Mouse (Mus musculus) R1 (cell line): ENCODE measurements around the gene Smim6.
A peak's percentile ranks its signal among the peaks of the same experiment; 100 is the strongest.

Experiments used
- DNase-seq: peaks from one replicate; pipeline ENCODE4 v3.0.0-alpha.2; 2018; ENCODE audit warnings: low read depth, low spot score

Gene Smim6

DNA sequence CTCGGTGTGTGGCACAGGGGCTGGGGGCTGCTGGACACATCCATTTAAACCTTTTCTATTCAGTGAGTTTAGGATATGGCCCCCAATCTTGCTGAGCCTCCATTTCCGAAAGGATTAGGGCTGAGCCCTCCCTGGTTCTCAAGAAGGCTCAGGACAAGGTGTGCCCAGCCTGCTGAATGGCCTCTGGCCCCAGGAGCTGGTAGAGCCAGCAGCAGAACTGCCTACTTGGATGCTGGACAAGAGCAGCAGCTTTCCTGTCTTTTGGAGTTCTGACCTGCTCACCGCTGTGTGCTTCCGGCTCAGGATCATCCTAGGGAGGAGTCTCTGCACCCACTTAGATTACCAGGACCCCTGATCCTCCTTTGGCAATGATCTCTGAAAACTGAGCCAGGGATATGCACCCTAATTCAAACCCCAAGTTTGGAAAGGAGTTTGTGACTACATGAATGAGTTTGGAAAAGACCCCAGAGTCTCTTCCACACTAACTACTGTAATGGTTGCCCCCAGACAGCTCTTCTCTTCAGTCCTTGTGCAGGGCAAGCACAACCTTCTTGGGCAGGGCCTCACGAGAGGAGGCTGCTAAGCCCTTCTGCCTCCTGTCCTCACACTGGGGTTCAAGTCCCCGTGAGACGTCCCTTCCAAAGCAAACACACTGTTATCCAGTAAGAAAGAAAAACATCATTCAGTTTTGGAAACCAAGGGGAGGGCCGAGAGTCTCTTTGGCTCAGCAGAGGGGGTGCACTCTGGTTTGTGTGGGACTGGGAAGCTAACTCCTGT is 11.1 kb upstream of the Smim6 start:
- DNase-seq, result no peak

DNA sequence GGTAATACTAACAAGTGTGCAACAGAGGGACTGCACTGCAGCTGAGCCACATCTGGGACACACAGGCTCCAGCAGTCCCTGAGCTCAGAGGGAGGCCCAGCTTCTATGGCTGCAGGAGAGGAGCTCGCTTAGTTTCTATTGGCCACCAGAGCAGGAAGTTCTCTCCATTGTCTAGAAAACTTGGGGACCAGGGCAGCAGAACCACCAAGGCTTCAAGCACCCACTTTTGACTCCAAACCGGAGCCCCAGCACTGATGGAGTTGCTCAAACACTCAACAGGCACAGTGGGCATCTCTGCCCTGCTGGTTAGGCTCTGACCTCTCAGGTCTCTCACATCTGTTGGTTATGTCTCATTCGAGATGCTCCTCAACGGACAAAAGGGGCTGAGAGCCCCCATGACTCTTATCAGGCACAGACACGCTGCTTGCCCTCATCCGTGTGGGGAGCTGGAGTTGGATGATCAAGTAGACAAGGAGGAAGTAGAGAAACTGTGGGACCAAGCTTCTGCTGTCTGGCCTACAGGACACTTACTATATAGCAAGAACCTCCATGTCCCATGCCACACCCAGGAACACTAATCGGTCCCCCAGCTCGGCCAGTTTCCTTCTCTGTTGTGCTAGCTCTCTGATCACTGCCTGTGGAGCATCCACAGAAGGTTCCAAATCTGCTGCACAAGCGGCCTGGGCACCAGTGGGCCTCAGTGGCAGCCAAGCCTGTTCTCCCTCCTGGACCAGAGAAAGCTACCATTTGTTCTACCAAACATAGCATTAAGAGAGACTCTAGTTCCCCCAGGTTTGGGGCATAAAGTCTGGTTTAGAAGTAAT is 10.3 kb upstream of the Smim6 start:
- DNase-seq, result no peak

DNA sequence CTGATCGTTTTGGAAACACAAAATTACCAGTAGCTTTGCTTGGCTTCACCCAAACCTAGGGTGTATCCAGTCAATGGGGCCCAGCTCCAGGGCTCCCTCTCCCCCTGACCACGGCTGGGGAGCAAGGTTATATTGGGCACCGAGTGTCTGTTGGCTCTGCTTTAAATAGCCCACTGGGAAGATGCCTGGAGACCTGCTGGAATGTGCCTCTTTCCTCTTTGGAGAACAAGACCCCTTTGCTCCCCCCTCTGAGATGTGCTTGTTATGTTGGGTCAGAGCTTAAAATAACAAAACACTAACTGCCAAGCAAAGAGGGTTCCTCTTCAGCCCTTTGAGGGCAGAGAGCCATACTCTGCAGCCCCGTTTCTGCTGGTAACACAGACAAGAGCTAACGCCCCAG is 9.6 kb upstream of the Smim6 start:
- DNase-seq, result no peak

DNA sequence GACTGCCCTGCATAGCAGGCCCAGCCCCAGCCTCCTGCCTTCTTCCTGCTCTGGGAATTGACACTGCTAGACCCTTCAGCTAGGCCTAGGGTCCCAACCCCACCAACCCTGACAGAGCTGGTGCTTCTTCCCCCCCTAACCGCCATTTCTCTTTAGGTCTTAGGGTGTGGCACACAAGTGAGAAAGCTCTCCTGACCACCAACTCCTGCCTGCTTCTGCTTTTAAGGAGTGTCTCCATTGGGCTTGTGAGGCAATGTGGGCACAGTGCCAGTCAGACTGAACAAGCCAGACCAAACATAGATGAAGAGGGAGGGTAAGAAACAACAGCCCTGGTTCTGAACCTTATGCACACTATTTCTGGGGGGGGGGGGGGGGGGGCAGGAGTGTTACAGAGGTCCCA is 9.0 kb upstream of the Smim6 start:
- no peak for DNase-seq

DNA sequence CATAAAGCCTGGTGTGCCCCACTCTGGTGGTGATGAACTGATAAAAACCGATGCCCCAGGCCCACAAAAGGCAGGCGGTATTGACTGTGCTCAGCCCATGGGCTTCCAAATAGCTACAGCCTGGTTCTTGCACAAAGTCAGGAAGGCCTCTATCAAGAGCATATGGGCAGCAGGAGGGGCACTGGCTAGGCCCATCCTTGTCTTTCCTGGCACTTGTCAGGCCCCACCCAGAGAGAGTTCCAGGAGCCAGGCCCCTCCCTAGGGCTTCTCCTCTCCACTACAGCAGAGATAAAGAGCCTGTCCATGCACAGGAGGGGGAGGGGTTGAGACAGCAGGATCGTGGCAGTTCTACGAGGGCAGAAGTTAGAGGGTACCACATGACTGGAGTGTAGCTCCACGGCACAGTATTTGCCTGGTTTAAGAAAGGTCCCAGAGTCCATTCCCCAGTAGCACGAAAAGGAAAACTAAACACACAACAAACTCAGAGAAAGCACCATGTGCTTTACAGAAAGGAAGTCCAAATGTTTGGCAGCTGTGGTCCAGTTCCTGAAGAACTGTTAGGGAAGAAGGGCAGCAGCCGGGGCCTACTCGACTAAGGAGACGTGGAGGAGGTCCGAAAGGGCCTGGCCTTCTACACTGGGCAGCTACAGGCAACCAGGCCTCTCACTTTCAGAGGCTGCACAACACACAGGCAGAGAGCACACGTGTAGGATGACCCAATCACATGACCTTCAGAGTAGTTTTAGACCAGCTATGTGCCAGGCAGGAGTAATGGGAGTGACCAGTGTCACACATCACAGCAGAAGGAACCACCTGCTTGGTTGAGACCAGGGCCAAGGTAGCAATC is 8.2 kb upstream of the Smim6 start:
- no peak for DNase-seq

DNA sequence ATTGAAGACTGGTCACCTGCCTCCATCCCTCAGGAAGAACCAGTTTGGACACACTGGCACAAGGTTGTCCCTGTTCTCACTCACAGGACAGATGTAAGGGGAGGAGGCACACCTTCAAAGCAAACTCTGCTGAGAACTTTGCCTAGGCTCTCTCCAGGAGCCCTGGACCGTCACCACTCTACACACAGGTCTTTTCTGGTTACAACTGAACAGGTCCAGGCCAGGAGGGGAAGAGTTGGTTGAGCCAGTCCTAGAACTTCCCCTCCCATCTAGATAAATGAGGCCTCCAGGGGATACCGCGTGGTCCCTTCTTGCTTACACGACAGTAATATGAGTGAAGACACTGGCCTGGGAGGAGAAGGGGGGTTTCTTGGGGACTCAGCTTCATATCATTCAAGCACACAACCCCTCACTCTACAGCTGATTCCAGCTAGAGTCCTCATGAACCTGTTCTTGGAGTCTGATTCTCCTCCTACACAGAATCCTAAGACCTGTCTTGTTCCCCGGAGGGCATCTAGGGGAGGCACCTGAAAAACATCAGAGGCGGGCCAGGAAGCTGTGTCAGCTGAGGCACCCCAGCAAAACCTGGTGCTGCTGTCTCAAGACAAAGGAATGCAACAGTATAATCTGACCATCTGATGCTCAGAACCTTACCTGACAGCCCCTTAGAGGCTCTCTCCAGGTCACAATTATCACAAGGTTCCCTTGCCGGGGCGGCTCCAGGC is 7.4 kb upstream of the Smim6 start:
- no peak for DNase-seq

DNA sequence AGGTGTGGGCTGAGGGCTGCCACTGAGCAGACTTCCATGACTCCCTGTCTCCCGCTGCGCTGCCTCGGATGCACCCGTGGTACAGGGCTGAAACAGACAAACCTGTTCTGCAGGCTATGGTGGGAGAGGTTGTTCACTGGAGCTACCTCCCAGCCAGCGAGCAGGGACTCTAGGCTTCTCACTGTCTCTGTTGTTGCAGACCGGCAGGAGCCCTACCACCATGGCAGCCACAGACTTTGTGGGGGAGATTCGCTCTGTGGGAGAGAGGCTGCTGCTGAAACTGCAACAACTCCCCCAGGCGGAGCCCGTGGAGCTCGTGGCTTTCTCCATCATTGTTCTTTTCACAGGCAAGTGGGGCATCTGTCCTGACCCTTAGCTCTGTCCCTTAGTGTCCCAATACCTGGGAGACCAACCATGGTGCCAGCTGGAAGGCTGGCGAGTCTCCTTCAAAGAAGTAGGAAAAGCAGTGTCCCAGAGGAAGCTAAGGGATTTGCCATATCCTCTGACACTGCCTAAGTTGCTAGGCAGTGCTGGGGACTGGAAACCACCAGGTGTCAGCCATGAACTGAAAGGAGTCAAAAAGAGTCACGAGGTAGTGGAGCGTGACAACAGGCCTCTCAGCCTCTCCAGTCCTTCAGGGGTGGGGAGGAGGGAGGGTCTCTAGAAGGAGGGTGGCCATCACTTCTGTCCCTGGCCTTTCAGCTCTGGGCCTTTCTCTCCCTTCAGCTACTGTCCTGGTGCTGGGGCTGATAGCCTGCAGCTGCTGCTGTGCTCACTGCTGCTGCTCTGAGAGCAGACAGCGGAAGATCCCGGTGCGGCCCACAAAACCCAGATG is 6.6 kb upstream of the Smim6 start:
- peak; percentile 29 for DNase-seq

DNA sequence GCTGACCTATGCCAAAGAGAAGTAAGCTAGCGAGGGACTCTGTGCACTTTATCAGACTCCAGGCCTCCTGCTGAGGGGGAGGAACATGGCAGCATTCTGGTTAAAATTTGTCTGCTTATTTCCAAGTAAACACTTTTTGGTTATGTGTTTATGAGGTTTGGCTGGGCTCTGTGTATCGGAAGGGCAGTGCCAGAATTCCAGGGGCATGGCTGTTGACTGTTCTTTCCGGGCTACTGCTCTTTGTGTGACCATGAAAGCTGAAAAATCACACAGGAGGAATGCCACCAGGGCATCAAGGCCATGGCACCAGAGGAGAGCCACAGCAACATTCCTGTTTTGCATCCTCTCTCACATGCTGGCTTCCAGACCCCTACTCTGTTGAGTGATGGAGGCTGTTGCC is 5.7 kb upstream of the Smim6 start:
- DNase-seq, result no peak

DNA sequence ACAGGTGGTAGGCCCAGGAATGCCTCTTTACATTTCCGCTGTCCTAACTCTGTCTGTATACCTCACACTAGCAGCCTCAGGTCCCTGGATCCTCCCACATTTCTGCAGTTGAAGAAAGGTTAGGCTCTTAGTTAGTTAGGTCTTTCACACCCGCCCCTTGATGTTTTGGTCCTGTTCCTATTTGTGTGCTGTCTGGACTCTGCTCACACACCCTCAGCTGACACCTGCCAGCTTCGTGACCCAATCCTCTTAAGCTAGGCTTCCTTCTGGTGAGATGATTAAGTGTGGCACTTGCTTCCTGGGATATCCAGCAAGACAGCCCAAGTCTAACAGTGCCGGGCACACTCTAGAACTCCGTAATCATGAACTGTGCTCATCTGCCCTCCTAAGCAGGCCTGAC is 5.3 kb upstream of the Smim6 start:
- no peak for DNase-seq

DNA sequence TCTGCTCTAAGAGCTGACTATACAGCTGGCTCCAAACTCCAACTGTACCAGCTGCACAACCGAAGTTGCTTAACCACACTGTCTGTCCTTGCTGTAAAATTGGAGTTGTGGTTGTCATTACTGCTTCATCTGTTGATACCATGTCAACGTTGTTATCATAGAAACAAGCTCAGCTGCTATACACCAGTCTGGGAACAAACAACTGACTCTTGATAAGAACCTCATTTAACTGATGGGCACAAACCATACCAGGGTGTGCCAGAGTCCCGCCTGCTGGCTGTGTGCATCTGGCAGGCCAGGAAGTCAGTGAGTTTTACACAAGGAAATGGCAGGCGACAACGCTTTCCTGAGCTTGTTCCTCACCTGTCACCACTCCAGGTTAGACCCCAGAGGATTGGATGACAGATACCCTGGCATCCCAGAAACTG is 669 bp upstream of the Smim6 start:
- no peak for DNase-seq

DNA sequence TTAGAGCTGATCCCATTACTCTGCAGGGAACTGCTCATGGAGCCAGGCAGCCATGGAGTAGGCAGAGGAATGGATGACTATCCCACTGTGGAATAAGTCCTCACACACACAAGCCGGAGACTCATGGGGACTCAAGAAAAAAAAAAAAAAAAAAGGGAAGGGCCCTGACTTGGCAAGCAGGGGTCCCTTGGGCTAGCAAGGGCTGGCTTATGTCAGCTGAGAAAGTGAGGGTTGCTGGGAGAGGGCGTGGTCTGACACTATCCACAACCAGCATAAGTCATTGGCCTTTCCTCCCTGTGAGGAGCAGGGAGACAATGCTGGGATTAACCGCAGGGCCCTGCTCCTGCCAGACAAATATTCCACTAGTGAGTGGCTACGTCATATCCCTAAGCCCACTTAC is 4.8 kb downstream of the Smim6 start:
- DNase-seq, result peak; percentile 48

DNA sequence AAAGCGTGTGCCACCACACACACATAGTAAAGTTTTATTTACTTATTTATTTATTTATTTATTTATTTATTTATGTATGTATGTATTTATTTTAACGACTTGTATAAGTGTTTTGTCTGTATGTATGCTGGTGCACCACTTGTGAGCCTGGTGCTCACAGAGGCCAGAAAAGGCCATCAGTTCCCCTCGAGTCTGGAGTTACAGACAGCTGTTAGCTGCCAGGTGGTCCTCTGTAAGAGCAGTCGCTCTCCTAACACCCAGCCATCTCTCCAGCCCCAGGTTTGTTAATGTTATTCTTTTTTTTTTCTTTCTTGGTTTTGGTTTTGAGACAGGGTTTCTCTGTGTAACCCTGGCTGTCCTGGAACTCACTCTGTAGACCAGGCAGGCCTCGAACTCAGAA is 6.8 kb downstream of the Smim6 start:
- no peak for DNase-seq

DNA sequence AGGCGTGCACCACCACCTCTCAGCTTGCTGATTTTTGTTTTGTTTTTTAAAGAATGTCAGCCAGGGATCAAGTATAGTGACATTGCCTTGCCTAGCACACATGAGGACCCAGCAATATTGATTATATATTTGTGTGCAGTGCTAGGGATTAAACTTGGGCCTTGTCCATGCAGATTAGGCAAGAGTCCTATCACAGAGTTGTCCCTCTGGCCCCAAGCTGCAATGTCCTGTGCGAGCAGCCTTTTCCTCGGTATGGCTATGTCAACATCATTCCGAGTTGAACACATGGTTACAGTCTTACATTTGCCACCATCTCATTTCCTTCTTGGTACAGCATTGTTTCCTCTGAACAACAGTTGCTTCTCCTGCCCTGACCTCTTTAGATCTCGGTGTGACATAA is 7.3 kb downstream of the Smim6 start:
- DNase-seq, result no peak

DNA sequence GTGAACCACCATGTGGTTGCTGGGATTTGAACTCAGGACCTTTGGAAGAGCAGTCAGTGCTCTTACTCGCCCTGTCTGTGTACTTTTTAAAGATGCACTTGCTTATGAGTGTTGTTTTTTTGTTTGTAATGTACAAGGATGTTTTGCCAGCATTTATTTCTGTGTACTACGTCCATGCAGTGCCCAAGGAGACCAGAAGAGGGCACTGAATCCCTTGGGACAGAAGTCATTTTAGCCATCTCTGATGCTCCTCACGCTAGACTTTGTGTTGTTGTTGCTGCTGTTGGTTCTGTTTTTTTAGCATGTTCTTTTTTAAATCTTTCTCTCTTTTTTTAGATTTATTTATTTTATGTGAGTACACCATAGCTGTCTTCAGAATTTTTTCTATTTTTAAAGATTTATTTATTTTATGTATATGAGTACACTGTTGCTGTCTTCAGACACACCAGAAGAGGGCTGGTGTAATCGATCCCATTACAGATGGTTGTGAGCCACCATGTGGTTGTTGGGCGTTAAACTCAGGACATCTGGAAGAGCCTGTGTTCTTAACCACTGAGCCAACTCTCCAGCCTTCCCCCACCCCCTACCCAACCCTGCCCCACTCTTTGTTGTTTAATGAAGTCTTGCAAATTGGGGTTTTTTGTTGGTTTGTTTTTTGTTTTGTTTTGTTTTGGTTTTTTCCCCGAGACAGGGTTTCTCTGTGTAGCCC is 8.4 kb downstream of the Smim6 start:
- DNase-seq, result peak; percentile 81

DNA sequence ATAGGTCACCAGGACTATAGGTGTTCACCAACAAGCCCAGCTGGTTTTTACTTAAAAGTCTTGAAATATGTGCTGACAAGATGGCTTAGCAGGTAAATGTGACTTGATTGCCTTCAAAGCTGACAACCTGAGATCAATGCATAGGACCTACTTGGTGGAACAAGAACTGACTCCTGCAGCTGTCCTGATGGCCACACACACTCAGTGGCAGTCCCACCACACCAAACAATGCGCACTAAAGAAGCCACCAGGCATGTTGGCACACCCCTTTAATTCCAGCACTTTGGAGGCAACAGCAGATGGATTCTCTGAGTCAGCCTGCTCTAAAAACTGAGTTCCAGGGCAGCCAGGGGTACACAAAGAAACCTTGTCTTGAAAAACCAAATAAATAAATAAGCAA is 10.2 kb downstream of the Smim6 start:
- no peak for DNase-seq

DNA sequence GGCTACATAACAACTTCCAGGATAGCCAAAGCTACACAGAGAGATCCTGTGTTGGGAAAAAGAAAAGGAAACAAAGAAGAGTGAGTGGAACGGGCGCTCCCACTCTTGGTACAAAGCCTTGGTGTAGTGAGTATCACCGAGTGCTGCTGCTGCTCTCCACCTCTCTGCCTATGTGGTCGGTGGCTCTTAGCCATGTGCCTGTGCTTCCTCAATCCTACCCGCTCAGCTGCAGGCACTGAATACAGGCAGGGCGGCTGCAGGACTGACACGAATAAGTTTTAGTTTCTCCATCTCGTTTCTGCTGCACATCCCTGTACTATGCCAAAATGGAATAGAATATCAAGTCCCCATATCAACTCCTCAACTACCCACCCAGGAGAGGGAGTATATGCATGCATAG is 17.2 kb downstream of the Smim6 start:
- no peak for DNase-seq

DNA sequence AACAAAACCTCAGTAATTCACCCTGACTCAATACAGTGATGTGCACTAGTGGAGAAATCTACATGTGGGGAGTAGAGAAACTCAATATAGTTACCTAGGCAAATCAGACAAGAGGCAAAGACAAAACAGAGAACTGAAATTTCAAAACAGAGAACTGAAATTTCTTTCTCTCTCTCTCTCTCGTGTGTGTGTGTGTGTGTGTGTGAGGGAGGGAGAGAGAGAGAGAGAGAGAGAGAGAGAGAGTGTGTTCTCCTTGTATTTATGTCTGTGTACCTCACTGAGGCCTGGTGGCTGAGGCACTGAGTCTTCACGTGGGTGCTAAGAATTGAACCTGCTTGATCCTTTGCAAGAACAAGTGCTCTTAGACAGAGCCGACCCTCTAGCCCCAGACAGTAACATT is 18.0 kb downstream of the Smim6 start:
- no peak for DNase-seq

DNA sequence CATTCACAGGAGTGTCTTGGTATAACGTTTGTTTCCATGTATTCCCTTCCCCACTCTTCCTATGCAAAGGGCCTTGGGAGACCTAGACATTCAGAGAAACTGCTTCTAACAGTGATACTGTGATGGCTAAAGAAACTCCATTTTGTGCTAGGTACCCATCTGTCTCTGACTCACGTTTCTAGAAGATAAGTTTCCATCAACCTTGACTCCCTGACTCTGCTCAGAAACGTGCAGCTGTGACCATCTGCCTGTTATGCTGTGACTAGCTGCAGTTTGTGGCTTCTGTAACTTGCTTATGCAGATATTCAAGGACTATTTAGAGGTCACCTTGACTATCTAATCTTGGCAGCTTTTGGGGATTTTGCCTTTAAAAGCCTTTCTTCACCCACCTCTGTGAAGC is 19.4 kb downstream of the Smim6 start:
- no peak for DNase-seq

DNA sequence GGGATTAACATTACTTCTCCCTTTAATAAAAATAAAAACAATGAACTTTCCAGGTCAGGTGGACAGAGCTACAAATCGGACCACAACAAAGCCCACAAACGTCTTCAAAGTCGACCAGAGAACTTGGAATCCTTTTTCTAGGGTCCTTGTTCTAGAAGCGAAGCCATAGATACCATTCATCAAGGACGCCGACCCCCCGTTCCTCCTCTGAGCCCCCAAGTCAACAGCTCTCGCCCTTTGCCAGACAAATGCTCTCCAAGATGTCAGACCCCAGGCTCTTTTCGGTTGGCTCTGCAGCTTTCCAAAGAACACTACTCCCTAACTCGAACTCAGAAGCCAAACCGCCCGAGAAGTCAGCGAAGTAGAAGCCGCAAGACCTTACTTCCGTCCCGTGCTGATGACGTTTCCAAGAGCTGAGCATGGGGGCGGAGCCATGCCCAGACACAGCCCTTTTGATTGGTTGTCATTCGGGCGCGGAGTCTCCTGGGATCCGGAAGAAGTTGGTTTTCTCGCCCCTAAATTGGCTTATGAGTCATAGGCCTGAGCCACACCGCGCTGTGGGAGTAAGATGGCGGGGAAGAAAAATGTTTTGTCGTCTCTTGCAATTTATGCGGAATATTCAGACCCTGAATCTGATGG is 21.4 kb downstream of the Smim6 start, which contains the start of the genes Sap30bp and Recql5:
Sap30bp (plus strand) TSS at position 175 of the 639 bp plus-strand sequence.
Recql5 (minus strand) TSS at position 370 of the 639 bp plus-strand sequence.
- peak; percentile 99 for DNase-seq
